Mouse (Mus musculus) cerebellum, postnatal 14 days (tissue): ENCODE results near the gene Vmn1r166.
"Not testable (repeated sequence)": the region's sequence is repeated elsewhere in the genome, so short reads cannot be mapped to it uniquely, and the experiment has no call there.

ENCODE experiments used
- DNase-seq, 2 experiments: peaks; one replicate each; pipeline ENCODE4 v3.0.0; 2021; ENCODE audit warnings: mixed read lengths in 2 of 2

Vmn1r166 gene

GRCm38 (mm10) chr7:23251582-23251981 is at the start of gene Vmn1r166:
Gene Vmn1r166 (minus strand): TSS chr7:23251682.
- DNase-seq = not testable (repeated sequence)

GRCm38 (mm10) chr7:23300892-23301291 is 49.4 kb upstream of the Vmn1r166 start, which contains the start of gene Nlrp4e:
Gene Nlrp4e (plus strand): TSS chr7:23301192.
- DNase-seq = not testable (repeated sequence)

DNA sequence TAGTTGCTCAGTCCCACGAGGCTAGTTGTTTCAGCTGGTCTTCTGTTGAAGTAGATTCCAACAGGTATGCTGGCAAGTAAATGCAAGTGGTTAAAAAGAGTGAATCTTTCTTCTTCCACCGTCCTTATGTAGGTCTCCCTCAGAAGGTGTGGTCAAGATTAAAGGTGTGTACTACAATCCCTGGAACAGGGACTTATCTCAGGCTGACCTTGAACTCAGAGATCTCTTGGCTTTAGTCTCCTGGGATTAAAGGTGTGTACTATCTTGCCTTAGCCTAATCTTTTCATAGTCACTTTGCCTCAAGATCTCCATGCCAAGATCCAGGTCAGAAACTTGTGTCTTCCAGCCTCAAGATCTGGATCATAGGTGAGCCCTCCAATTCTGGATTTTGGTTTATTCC is 27.3 kb upstream of the Vmn1r166 start, which contains the start of gene Gm6902:
Gene Gm6902, minus strand, starts transcription at position 101 of the 400 bp plus-strand sequence.
- DNase-seq = not testable (repeated sequence)

DNA sequence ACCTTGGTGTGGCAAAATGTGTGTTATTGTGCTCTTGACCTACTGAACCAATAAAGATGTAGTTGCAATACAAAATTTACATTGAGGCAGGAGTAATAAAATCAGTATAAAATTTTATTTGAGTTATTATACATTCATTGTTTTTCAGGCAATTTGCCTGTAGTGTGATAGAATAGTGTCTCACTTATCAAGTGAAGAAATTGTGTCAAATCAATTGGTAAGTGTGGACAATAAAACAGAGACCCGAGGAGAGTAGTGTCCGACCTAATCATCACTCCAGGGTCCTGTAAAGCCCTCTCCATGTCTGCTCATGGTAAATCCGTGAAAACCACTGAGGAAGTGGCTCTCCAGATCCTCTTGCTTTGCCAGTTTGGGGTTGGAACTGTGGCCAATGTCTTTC is 34.5 kb downstream of the Vmn1r166 start, which contains the start of gene Vmn1r165:
Gene Vmn1r165, plus strand, starts transcription at position 301 of the 400 bp plus-strand sequence.
- not testable (repeated sequence) for DNase-seq
